Mouse (Mus musculus): ENCODE data around the gene Fam53a. TPM values are rescaled to one million over a fixed set of nuclear protein-coding genes. Genes with fewer than 3 reads are reported as not detected.

Fam53a gene
- total and polyA plus RNA-seq, 3 experiments: 43.6 to 62.8 TPM; not detected in 1

GRCm38 (mm10) chr5:33637606-33638350 is 8.3 kb upstream of the Fam53a start:
- Histone ChIP-seq H3K4me3 (ENCODE audit: control insufficient read depth in 1 of 2, insufficient read depth in 1 of 2, low read depth in 2 of 2, low read length in 2 of 2) (no peak overlapping the region), H3K79me2 (ENCODE audit: control insufficient read depth, insufficient read depth, low read length, poor library complexity) (no peaks in the 10 kb centered on the region), H3K9me3 (replicated peaks; ENCODE audit: insufficient read depth, low read length) (no peaks in the 10 kb centered on the region), H3K36me3 (ENCODE audit: control insufficient read depth in 1 of 2, insufficient read depth in 2 of 2, low read length in 2 of 2) (peaks cover 0 to 26% of the 10 kb centered on the region in 2 experiments; a peak in 2 of 4 replicates), H3K4me1 (ENCODE audit: control insufficient read depth in 1 of 2, insufficient read depth in 2 of 2, low read length in 2 of 2) (no peaks in the 10 kb centered on the region), H3K27me3 (ENCODE audit: control insufficient read depth in 1 of 2, insufficient read depth in 2 of 2, low read length in 2 of 2) (no peaks in the 10 kb centered on the region), H3K27ac (ENCODE audit: control insufficient read depth, low read depth, low read length) (no peak overlapping the region), H3K9ac (ENCODE audit: control insufficient read depth, low read depth, low read length, poor library complexity, severe bottlenecking) (no peak overlapping the region)
- no peak for DNase-seq (ENCODE audit: low read depth, low spot score)
- TF ChIP-seq ETS1 (IDR thresholded peaks at IDR 0.05; ENCODE audit: low read depth, low read length) (no peak), GATA1 (IDR thresholded peaks at IDR 0.05; ENCODE audit: low read depth, low read length) (0 out of 2 replicates have a peak, but pooled peaks have one; percentile 2)

GRCm38 (mm10) chr5:33635361-33635760 is 5.9 kb upstream of the Fam53a start:
- H3K36me3 ChIP-seq (ENCODE audit: control insufficient read depth in 1 of 2, insufficient read depth in 2 of 2, low read length in 2 of 2): peaks cover 3 to 7% of the 10 kb centered on the region in 2 experiments
- H3K9me3 ChIP-seq (replicated peaks; ENCODE audit: insufficient read depth, low read length): no peaks in the 10 kb centered on the region
- no peak for TF ChIP-seq MXI1 (IDR thresholded peaks at IDR 0.05; ENCODE audit: low read depth, low read length)
- H3K79me2 ChIP-seq (ENCODE audit: control insufficient read depth, insufficient read depth, low read length, poor library complexity): no peaks in the 10 kb centered on the region
- H3K4me3 ChIP-seq (ENCODE audit: control insufficient read depth in 1 of 2, insufficient read depth in 1 of 2, low read depth in 2 of 2, low read length in 2 of 2): no peak overlapping the region
- no peak overlapping the region for H3K9ac ChIP-seq (ENCODE audit: control insufficient read depth, low read depth, low read length, poor library complexity, severe bottlenecking)
- H3K4me1 ChIP-seq (ENCODE audit: control insufficient read depth in 1 of 2, insufficient read depth in 2 of 2, low read length in 2 of 2): peaks cover 3 to 11% of the 10 kb centered on the region in 2 experiments; a peak in 3 of 4 replicates
- no peak overlapping the region for H3K27ac ChIP-seq (ENCODE audit: control insufficient read depth, low read depth, low read length)
- H3K27me3 ChIP-seq (ENCODE audit: control insufficient read depth in 1 of 2, insufficient read depth in 2 of 2, low read length in 2 of 2): no peaks in the 10 kb centered on the region
- DNase-seq (ENCODE audit: low read depth, low spot score): no peak

- no peak overlapping the region for H3K4me3 ChIP-seq (ENCODE audit: control insufficient read depth in 1 of 2, insufficient read depth in 1 of 2, low read depth in 2 of 2, low read length in 2 of 2)
- peaks cover 12% of the 10 kb centered on the region for H3K79me2 ChIP-seq (ENCODE audit: control insufficient read depth, insufficient read depth, low read length, poor library complexity)
- peaks cover 7 to 13% of the 10 kb centered on the region in 2 experiments; a peak in 3 of 4 replicates for H3K4me1 ChIP-seq (ENCODE audit: control insufficient read depth in 1 of 2, insufficient read depth in 2 of 2, low read length in 2 of 2)
- H3K9me3 ChIP-seq (replicated peaks; ENCODE audit: insufficient read depth, low read length): no peaks in the 10 kb centered on the region
- H3K27me3 ChIP-seq (ENCODE audit: control insufficient read depth in 1 of 2, insufficient read depth in 2 of 2, low read length in 2 of 2): no peaks in the 10 kb centered on the region
- H3K27ac ChIP-seq (ENCODE audit: control insufficient read depth, low read depth, low read length): no peak overlapping the region
- H3K36me3 ChIP-seq (ENCODE audit: control insufficient read depth in 1 of 2, insufficient read depth in 2 of 2, low read length in 2 of 2): peaks cover 0 to 6% of the 10 kb centered on the region in 2 experiments; a peak in 2 of 4 replicates
- TF ChIP-seq GATA1 (IDR thresholded peaks at IDR 0.05; ENCODE audit: low read depth, low read length) (no peak), SMC3 (IDR thresholded peaks at IDR 0.05; ENCODE audit: low read depth, low read length) (no peak), RCOR1 (IDR thresholded peaks at IDR 0.05; ENCODE audit: low read depth, low read length) (no peak), ZMIZ1 (IDR thresholded peaks at IDR 0.05; ENCODE audit: low read depth, low read length) (no peak), USF1 (IDR thresholded peaks at IDR 0.05; ENCODE audit: low read depth, low read length) (no peak), UBTF (IDR thresholded peaks at IDR 0.05; ENCODE audit: borderline replicate concordance, insufficient read depth, low read depth, low read length) (no peak), TCF12 (IDR thresholded peaks at IDR 0.05; ENCODE audit: low read depth, low read length) (no peak), TAL1 (IDR thresholded peaks at IDR 0.05; ENCODE audit: low read length) (no peak), MYB (IDR thresholded peaks at IDR 0.05; ENCODE audit: low read depth, low read length) (no peak), CHD1 (IDR thresholded peaks at IDR 0.05; ENCODE audit: low read depth, low read length) (no peak), CTCF (IDR thresholded peaks at IDR 0.05 in 2 of 3, conservative IDR thresholded peaks at IDR 0.05 in 1 of 3; ENCODE audit: control insufficient read depth in 1 of 3, insufficient read depth in 1 of 3, low read depth in 2 of 3, low read length in 3 of 3, poor library complexity in 1 of 3, severe bottlenecking in 1 of 3) (no peak), POLR2A (IDR thresholded peaks at IDR 0.05; ENCODE audit: control insufficient read depth in 1 of 2, insufficient read depth in 1 of 2, low read depth in 1 of 2, low read length in 2 of 2, poor library complexity in 1 of 2) (no peak), CHD2 (IDR thresholded peaks at IDR 0.05; ENCODE audit: low read length) (no peak), NRF1 (IDR thresholded peaks at IDR 0.05; ENCODE audit: insufficient read depth, low read depth, low read length, poor library complexity, severe bottlenecking) (no peak), KAT2A (conservative IDR thresholded peaks at IDR 0.05; ENCODE audit: low read depth, low read length) (no peak), POLR2AphosphoS5 (IDR thresholded peaks at IDR 0.05; ENCODE audit: borderline replicate concordance, low read depth, low read length) (no peak), JUND (IDR thresholded peaks at IDR 0.05; ENCODE audit: low read depth, low read length) (no peak), MAFK (IDR thresholded peaks at IDR 0.05; ENCODE audit: borderline replicate concordance, low read depth, low read length) (no peak), POLR2AphosphoS2 (IDR thresholded peaks at IDR 0.05; ENCODE audit: low read length) (no peak), MYC (IDR thresholded peaks at IDR 0.05; ENCODE audit: low read depth, low read length) (no peak)
- no peak overlapping the region for H3K9ac ChIP-seq (ENCODE audit: control insufficient read depth, low read depth, low read length, poor library complexity, severe bottlenecking)
- no peak for DNase-seq (ENCODE audit: low read depth, low spot score)
Observed at GRCm38 (mm10) chr5:33632526-33632925, 3.1 kb upstream of the Fam53a start.

Measured in MEL (cell line).